Mouse (Mus musculus) intestine, embryonic 16.5 days (tissue): ENCODE data around the gene Zfp219. TPM values are rescaled to one million over a fixed set of nuclear protein-coding genes. Genes with fewer than 3 reads are reported as not detected.

ENCODE experiments used
- ATAC-seq: fragments of 200-750 bp; cut with Nextera tagmentation; 2 replicates; pipeline ENCODE4 v1.8.0; 2017; ENCODE audit warnings: moderate TSS enrichment, moderate library complexity
- H3K27ac ChIP-seq: fragments of 300-500 bp; sonication (generic); 2 replicates; pipeline ENCODE4 v1.5.1; 2014; ENCODE audit warnings: mild to moderate bottlenecking, low read length
- H3K27me3 ChIP-seq: fragments of 300-500 bp; sonication (generic); replicated peaks from 2 replicates; pipeline ENCODE4 v1.6.1; 2014; ENCODE audit warnings: low read length, control low read depth, mixed read lengths; ENCODE audit not compliant: control insufficient read depth, insufficient read depth
- H3K36me3 ChIP-seq: fragments of 300-500 bp; sonication (generic); 2 replicates; pipeline ENCODE4 v1.6.1; 2014; ENCODE audit warnings: low read length, control low read depth; ENCODE audit not compliant: control insufficient read depth, insufficient read depth
- H3K4me1 ChIP-seq: fragments of 300-500 bp; sonication (generic); 2 replicates; pipeline ENCODE4 v1.6.1; 2014; ENCODE audit warnings: low read length, control low read depth, mixed read lengths; ENCODE audit not compliant: control insufficient read depth, insufficient read depth
- H3K4me2 ChIP-seq: fragments of 300-500 bp; sonication (generic); 2 replicates; pipeline ENCODE4 v1.6.1; 2014; ENCODE audit warnings: low read depth, low read length, control low read depth
- H3K4me3 ChIP-seq: fragments of 300-500 bp; sonication (generic); 2 replicates; pipeline ENCODE4 v1.5.1; 2014; ENCODE audit warnings: mild to moderate bottlenecking, low read length
- H3K9ac ChIP-seq: fragments of 300-500 bp; sonication (generic); 2 replicates; pipeline ENCODE4 v1.6.1; 2014; ENCODE audit warnings: low read depth, low read length
- H3K9me3 ChIP-seq: fragments of 300-500 bp; sonication (generic); 2 replicates; pipeline ENCODE4 v1.6.1; 2016; ENCODE audit warnings: low read length, control low read depth; ENCODE audit not compliant: control insufficient read depth
- WGBS: fragments of 180-500 bp; shearing (Covaris S2); extraction: QIAGEN DNeasy Blood & Tissue Kit; methylation state at CpG from one replicate; pipeline ENCODE4 v1.1.7; 2014; 5-methylcytosine and 5-hydroxymethylcytosine counted together
- polyA plus RNA-seq: library from polyadenylated mRNA; unstranded; fragments of >200 nt; fragmentation: Nextera tagmentation; extraction: Ambion mirVana; gene quantifications from 2 replicates; pipeline ENCODE4 v1.2.1, GENCODE M21; 2015

Zfp219 gene
- polyA plus RNA-seq, 1 experiment from 2014 or later = 19.7 TPM

DNA sequence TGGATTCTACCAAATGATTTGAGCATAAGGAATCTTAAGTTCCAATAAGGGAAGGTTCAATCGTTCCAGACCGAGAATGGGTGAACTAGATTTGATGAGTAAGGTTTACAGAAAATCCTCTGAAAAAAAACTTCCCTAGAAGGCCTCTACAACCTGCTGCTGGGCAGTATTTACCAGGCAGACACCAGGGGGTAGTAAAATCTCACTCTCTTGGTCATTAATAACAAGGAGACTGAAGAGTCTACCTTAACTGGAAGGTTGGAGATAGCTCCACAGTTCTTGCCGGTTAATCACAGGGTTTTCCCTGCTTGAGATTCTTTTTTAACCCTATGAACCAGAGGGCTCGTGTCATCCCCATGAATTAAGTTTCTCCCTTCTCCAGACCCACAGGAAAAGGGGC lies 37.3 kb downstream of the Zfp219 start:
- Histone ChIP-seq H3K27me3 (no peaks in the 10 kb centered on the region), H3K27ac (no peak overlapping the region), H3K4me2 (no peak overlapping the region), H3K4me3 (no peak overlapping the region), H3K9me3 (no peaks in the 10 kb centered on the region), H3K9ac (no peak overlapping the region), H3K4me1 (peaks cover 12% of the 10 kb centered on the region; the same call in 1 of the 2 replicates), H3K36me3 (no peaks in the 10 kb centered on the region)
- no peak for ATAC-seq
- WGBS = 60% methylated on average over 4 of the region's 4 CpGs

DNA sequence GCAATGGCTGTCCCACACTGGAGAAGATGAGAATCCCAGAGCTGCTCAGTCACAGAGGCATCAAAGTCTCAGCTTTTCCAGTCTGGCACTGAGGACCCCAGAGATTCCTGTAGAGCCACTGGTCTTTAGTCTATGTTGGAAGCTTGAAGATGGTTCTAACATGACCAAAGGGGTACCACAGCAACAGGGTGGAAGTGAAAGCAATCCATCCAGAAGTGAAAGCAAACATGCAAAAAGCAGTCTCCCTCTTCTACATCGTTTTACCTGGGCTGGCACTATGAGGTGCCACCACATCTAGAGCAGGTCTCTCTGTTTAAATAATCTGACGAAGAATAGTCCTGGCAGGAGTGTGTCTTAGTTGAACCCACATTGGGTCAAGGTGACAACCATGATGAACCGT lies 41.3 kb downstream of the Zfp219 start:
- H3K27me3 ChIP-seq = no peaks in the 10 kb centered on the region
- no peak overlapping the region for H3K9ac ChIP-seq
- H3K4me3 ChIP-seq = no peak overlapping the region
- no peak overlapping the region for H3K27ac ChIP-seq
- H3K4me1 ChIP-seq = peaks cover 3% of the 10 kb centered on the region; the same call in 1 of the 2 replicates
- H3K36me3 ChIP-seq = no peaks in the 10 kb centered on the region
- no peak overlapping the region for H3K4me2 ChIP-seq
- WGBS = 75% methylated on average over 3 of the region's 3 CpGs
- ATAC-seq = no peak
- no peaks in the 10 kb centered on the region for H3K9me3 ChIP-seq

DNA sequence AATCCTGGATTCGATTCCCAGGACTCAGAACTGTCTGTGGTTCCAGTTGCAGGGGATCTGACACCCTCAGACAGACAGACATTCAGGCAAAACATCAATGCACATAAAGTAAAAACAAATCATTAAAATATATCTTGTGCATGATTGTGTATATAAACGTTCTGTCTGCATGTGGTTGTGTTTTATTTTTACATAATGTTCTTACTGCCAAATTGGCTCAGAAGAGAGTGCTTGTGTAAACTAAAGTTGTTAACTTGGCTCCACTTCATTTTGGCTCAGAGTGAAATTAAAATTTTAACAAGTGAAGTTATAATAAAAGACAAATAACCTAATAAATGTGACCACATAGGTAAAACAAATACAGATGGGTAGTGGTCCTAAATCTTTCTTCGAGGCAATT lies 53.1 kb downstream of the Zfp219 start:
- WGBS = 56% methylated on average over 3 of the region's 3 CpGs
- Histone ChIP-seq H3K27ac (no peak overlapping the region), H3K9me3 (no peaks in the 10 kb centered on the region), H3K27me3 (no peaks in the 10 kb centered on the region), H3K9ac (no peak overlapping the region), H3K4me2 (no peak overlapping the region), H3K4me3 (no peak overlapping the region), H3K36me3 (no peaks in the 10 kb centered on the region), H3K4me1 (no peaks in the 10 kb centered on the region)
- ATAC-seq = no peak

DNA sequence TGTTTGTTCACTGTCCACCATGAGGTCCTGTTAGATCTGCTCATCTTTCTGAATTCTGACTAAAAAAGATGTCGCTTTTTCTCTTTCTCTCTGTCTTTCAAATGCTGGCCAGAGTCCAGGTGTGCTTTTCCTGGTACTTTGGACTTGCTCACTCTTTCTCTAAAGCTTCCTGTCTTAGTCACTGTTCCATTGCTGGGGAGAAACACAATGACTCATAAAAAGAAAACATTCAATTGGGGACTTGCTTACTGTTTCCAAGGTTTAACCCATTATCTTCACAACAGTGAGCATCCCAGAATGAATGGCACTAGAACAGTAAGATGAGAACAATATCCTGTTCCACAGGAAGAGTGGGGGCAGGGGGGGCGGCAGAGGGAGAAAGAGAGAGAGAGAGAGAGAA lies 60.2 kb downstream of the Zfp219 start:
- Histone ChIP-seq H3K27me3 (no peaks in the 10 kb centered on the region), H3K4me3 (no peak overlapping the region), H3K4me2 (no peak overlapping the region), H3K9ac (no peak overlapping the region), H3K9me3 (no peaks in the 10 kb centered on the region), H3K27ac (no peak overlapping the region), H3K36me3 (no peaks in the 10 kb centered on the region), H3K4me1 (no peaks in the 10 kb centered on the region)
- WGBS = 81% methylated on average over 2 of the region's 2 CpGs
- 0 out of 2 replicates have a peak, but pooled peaks have one; percentile 48 for ATAC-seq

Other genes with a start within 250 kb of the Zfp219 start
- 4.4 and 4.9 TPM in 2 replicates for gene Ang4, start 247.1 kb downstream of the Zfp219 start, polyA plus RNA-seq
- gene AY358078, start 220.7 kb downstream of the Zfp219 start, polyA plus RNA-seq = not detected in 2 replicates
- gene Ear6, start 167.0 kb downstream of the Zfp219 start, polyA plus RNA-seq = 0.26 TPM in 1 of 2 replicates, not detected in the other
- gene Mettl17, start 135.9 kb downstream of the Zfp219 start, polyA plus RNA-seq = 50.3 and 57.1 TPM in 2 replicates
- gene Slc39a2, start 127.8 kb downstream of the Zfp219 start, polyA plus RNA-seq = 1.3 TPM in 2 replicates
- 62.1 and 64.2 TPM in 2 replicates for gene Ndrg2, start 106.6 kb downstream of the Zfp219 start, polyA plus RNA-seq
- not detected in 2 replicates for gene Tppp2, start 102.3 kb downstream of the Zfp219 start, polyA plus RNA-seq
- not detected in 2 replicates for gene Rnase13, start 98.0 kb downstream of the Zfp219 start, polyA plus RNA-seq
- gene Arhgef40, start 36.0 kb downstream of the Zfp219 start, polyA plus RNA-seq = 52.0 and 53.0 TPM in 2 replicates
- gene Tmem253, start 5.1 kb downstream of the Zfp219 start, polyA plus RNA-seq = 99.0 and 118 TPM in 2 replicates
- not detected in 2 replicates for gene Olfr221, start 21.7 kb upstream of the Zfp219 start, polyA plus RNA-seq
- 447 and 515 TPM in 2 replicates for gene Hnrnpc, start 83.3 kb upstream of the Zfp219 start, polyA plus RNA-seq
- gene Rpgrip1, start 90.0 kb upstream of the Zfp219 start, polyA plus RNA-seq = 42.9 and 48.5 TPM in 2 replicates
- 33.2 and 41.1 TPM in 2 replicates for gene Supt16, start 176.7 kb upstream of the Zfp219 start, polyA plus RNA-seq
- gene Chd8, start 237.0 kb upstream of the Zfp219 start, polyA plus RNA-seq = 18.4 and 22.7 TPM in 2 replicates